Mouse (Mus musculus) urinary bladder, postnatal 36 days (tissue): Measurements from ENCODE around the gene Mslnl.
A peak's percentile ranks its signal among the peaks of the same experiment; 100 is the strongest.

Source experiments
- DNase-seq, 2 experiments: peaks; one replicate each; pipeline ENCODE4 v3.0.0; 2022; ENCODE audit warnings: low spot score in 2 of 2, mixed read lengths in 1 of 2

Mslnl gene

GRCm38 (mm10) chr17:25785281-25785745 is 49.5 kb downstream of the Mslnl start, which contains the start of gene Haghl:
Gene Haghl, minus strand, starts transcription at chr17:25785673.
- DNase-seq: peak; percentile 94

DNA sequence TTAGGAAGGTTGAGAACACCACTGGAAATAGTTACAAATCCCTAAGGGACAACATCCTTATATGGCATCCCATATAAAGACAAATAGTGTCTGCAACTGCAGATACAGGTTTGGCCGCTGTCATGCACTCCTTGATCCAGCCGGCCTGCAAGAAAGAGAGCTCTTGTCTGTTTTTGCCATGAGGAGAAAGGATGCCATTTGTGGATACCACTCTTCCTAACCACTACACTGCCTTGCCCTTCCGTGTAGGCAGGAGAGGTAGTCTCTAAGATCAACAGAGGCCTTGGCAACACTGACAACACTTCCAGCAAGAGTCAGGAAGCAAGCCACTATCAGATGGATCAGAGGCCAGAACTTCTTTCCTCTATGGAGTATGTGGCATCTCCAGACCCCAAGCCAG is 50.4 kb downstream of the Mslnl start, which contains the start of gene Ccdc78:
TSS of gene Ccdc78 (plus strand) at position 301 of the 400 bp plus-strand sequence.
- no peak for DNase-seq

DNA sequence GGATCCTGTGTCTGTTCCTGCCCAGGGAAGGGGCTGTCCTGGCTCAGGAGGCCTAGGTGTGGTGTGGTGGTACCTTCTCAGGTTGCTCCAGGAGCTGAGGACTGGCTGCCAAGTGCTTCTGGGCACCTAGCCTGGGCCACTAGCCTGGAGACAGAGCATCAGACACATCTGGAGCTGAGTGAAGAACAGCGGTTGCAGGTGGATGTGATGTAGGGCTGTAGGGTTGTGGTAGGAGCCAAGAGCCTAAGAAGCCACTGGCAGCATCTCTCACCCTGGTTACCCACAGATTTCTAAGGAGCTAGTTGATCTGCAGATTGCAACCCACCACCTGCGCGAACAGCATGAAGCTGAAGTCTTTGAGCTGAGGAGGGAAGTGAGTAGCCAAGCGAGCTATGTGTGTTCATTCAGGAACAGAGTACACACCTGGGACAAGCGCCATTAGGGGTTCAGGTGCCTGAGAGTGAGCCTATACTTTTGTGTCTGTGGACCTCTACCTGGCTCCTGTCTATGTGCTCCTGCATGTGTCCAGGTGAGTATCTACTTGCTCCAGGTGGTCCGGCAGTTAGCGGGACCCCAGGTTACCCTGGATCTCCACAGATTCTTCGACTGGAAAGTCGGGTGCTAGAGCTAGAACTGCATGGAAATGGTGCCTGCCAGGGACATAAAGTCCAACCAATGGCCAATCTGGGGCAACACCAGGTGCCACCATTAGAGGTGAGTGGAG is 51.1 kb downstream of the Mslnl start:
- DNase-seq: no peak

GRCm38 (mm10) chr17:25791320-25791842 is 55.5 kb downstream of the Mslnl start:
- no peak for DNase-seq

- peak; percentile 81 to 84 for DNase-seq
These were observed 56.1 kb downstream of the Mslnl start for GRCm38 (mm10) chr17:25791843-25792527.

- peak; percentile 33 to 69 for DNase-seq
These were observed 56.8 kb downstream of the Mslnl start, which contains the start of gene Fam173a for GRCm38 (mm10) chr17:25792615-25793014. Gene Fam173a, minus strand, starts transcription at chr17:25792901.

GRCm38 (mm10) chr17:25794197-25794596 is 58.4 kb downstream of the Mslnl start:
- no peak for DNase-seq

- DNase-seq: no peak
These were observed 59.2 kb downstream of the Mslnl start for GRCm38 (mm10) chr17:25794998-25795397.

DNA sequence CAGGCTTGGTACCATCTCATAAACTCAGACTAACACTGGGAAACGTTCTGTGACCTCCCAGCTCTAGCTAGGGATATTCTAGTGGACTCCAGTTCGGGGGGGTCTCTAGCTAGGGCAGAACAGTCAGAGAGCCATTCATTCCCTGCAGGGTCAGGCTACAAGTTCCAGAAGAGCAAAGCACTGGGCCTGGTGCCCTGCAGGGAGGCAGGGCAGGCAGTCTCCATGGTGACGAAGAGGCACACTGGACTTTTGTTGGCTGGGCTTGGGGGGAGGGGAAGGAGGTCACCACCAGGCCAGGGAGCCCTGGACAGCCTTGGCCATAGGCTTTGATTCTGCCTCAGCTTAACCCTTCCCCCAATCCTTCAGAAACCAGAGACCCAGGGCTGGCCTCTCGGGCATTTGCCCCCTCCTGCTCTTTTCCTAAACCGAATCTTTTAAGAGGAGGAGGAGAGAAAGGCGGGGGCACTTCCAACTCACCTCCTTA is 59.8 kb downstream of the Mslnl start, which contains the start of gene AC134908.4:
TSS of gene AC134908.4 (minus strand) at position 51 of the 484 bp plus-strand sequence.
- no peak for DNase-seq

- no peak for DNase-seq
These were observed 60.4 kb downstream of the Mslnl start for GRCm38 (mm10) chr17:25796211-25796771.

GRCm38 (mm10) chr17:25796951-25797369 is 61.1 kb downstream of the Mslnl start, which contains the start of gene Metrn:
Gene Metrn, minus strand, starts transcription at chr17:25797136.
- peak; percentile 76 to 84 for DNase-seq
